Mouse (Mus musculus): Measurements from ENCODE around the gene Prn.

The Prn gene

DNA sequence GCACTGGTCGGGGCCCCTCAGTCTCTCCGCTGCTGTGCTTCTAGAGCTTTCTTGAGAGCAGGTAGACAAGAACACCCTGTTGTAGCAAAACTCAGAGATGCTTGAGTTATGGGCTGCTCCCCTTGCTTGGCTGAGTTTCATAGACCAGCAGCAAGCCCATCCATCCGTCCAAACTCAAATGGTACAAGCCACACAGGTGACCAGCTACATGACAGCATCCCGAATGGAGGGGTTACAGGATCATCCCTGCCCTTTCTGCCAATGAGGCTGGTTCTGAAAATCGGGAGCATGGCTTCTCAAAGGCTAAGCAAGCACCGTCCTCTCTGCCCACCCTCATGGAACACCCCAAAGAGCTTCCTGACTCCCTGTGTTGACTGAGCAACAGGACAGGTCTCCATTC, 85.2 kb downstream of the Prn start:
- DNase-seq (ENCODE audit: low spot score in 2 of 2) = no peak

GRCm38 (mm10) chr2:131995742-131996141, 86.0 kb downstream of the Prn start:
- peak; percentile 41 to 69 for DNase-seq (ENCODE audit: low spot score in 2 of 2)

GRCm38 (mm10) chr2:131996369-131996768, 86.6 kb downstream of the Prn start:
- DNase-seq (ENCODE audit: low spot score in 2 of 2) = peak in 1 of 2 experiments; percentile 50

DNA sequence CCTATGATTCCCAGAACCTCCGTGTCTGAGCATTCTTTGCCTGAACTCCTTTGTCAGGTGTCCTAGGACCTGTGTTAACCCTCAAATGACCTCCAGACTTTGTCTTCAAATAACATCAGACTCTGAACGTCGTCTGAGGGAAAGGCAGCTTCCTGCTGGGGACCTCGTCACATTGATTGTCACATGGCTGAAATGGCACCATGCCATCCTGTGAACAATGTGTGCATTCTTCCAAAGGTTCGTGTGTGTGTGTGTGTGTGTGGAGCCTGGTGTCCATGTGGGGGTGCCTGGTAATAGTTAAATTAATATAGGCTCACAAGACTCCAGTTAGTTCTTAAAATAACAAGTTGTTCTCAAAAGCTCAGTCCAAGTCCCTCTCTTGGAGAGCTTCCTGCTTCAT, 87.6 kb downstream of the Prn start:
- DNase-seq (ENCODE audit: low spot score in 2 of 2) = no peak

DNA sequence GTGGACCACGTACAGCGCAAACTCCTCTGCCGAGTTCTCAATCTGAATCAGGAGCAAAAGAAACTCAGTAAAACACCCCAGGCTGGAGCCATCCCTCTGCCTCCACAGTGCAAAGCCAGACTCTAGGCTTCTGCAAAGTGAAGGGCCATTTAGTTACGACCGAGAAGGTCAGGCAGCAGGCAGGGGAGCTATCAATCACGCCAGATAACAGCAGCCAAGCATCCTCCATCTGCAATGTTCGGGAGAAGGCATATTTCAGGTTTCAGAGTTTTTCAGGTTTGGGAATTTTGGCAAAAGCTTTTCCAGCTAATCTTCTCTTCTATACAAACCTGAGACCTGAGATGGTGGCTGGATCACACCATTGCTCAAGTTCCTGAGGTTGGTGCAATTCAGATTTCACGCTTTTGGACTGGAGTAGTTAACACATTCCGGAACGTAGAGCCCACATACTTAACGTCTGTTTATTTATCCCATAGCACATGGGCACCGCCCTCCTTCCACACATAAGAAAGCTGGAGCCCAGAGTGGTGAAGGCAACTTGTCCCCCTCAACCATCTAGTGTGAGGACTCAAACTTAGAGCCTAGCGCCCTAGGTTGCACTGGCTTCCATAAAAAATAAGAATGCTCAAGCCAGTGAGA, 92.1 kb downstream of the Prn start:
- DNase-seq (ENCODE audit: low spot score in 2 of 2) = no peak

GRCm38 (mm10) chr2:132003916-132004315, 94.2 kb downstream of the Prn start:
- no peak for DNase-seq (ENCODE audit: low spot score in 2 of 2)

DNA sequence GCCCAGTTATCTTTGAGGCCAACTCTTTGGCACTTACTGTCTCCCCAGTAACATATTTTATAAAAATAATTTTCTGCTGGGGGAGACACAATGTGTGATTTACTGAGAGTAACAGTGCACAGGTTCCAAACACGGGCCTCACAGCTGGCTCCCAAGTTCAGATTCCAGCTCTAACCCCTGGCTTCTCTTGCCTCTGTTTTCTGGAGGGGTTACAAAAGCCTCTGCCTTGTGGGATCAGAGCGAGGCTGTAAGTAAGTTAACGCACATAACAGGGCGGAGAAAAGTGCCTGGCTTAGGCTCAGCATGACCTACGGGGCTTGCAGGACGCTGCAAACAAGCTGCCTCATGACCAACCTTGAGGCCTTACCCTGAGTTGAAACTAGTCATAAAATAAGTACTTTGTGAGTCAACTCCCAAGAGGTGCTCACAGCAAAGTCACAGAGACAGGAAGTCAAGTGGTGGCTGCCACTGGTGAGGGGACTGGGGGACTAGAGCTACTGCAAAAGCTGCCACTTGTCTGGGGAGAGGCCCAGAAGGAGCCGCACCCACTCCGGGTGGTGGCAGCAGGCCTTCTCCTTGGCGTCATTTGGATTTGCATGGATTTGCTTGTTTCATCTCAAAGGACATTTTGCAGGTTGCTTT, 94.9 kb downstream of the Prn start:
- DNase-seq (ENCODE audit: low spot score in 2 of 2) = no peak

DNA sequence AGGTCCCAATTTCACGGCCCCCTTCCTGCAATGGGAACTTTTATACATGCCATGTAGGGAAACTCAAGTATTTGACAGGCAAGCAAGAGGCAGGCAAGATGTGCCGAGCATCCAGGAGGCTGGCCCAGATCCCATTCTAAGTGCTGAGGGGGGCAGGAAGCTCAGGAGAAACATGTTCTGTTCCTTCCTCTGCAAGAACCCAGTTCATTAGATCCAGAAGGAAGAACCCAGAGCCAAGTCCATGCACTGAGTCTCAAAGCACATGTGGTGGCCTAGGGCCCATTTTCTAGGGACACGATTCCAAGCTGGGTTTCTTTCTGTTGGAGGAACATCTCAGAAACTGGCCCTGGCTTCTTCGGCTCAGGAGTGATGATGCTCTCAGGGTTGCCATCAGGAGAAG, 95.7 kb downstream of the Prn start:
- no peak for DNase-seq (ENCODE audit: low spot score in 2 of 2)

Data from right cerebral cortex, postnatal 36 days (tissue).